Mouse (Mus musculus) MEL (cell line): ENCODE results near the gene Srrm2.

ENCODE experiments used
- CHD1 ChIP-seq: IDR thresholded peaks from 2 replicates; pipeline ENCODE4 v1.6.1; 2012; ENCODE audit warnings: low read depth, mild to moderate bottlenecking, inconsistent platforms, low read length, improper control_type of control experiment
- CTCF ChIP-seq, 3 experiments: IDR thresholded peaks in 2 of 3; conservative IDR thresholded peaks in 1 of 3; 2 replicates each; pipeline ENCODE4 v1.5.1; 2011 to 2012; ENCODE audit warnings: low read length in 3 of 3, low read depth in 2 of 3, mild to moderate bottlenecking in 2 of 3, improper control_type of control experiment in 1 of 3, inconsistent platforms in 1 of 3, mixed read lengths in 1 of 3, moderate library complexity in 1 of 3; ENCODE audit not compliant: control insufficient read depth in 1 of 3, insufficient read depth in 1 of 3, poor library complexity in 1 of 3, severe bottlenecking in 1 of 3
- ELF1 ChIP-seq: IDR thresholded peaks from 2 replicates; pipeline ENCODE4 v1.6.1; 2014; ENCODE audit warnings: low read depth, mild to moderate bottlenecking, inconsistent platforms, low read length, improper control_type of control experiment, moderate library complexity
- ETS1 ChIP-seq: IDR thresholded peaks from 2 replicates; pipeline ENCODE4 v1.6.1; 2012; ENCODE audit warnings: low read depth, mild to moderate bottlenecking, inconsistent platforms, low read length, improper control_type of control experiment, moderate library complexity
- GABPA ChIP-seq: IDR thresholded peaks from 2 replicates; pipeline ENCODE4 v1.6.1; 2012; ENCODE audit warnings: low read depth, mild to moderate bottlenecking, inconsistent platforms, low read length, improper control_type of control experiment, moderate library complexity
- HCFC1 ChIP-seq: IDR thresholded peaks from 2 replicates; pipeline ENCODE4 v1.6.1; 2012; ENCODE audit warnings: low read depth, mild to moderate bottlenecking, inconsistent platforms, low read length, improper control_type of control experiment, moderate library complexity
- MAX ChIP-seq: IDR thresholded peaks from 2 replicates; pipeline ENCODE4 v1.6.1; 2011; ENCODE audit warnings: low read length, improper control_type of control experiment
- NELFE ChIP-seq: IDR thresholded peaks from 2 replicates; pipeline ENCODE4 v1.6.1; 2011; ENCODE audit warnings: low read depth, low read length, improper control_type of control experiment
- NRF1 ChIP-seq: IDR thresholded peaks from 2 replicates; pipeline ENCODE4 v1.6.1; 2014; ENCODE audit warnings: low read depth, mild to moderate bottlenecking, inconsistent platforms, low read length, improper control_type of control experiment, moderate library complexity; ENCODE audit not compliant: poor library complexity, insufficient read depth, severe bottlenecking
- POLR2A ChIP-seq, 2 experiments: IDR thresholded peaks; 2 replicates each; pipeline ENCODE4 v1.6.1; 2011 to 2012; ENCODE audit warnings: low read length in 2 of 2, mild to moderate bottlenecking in 2 of 2, control low read depth in 1 of 2, improper control_type of control experiment in 1 of 2, low read depth in 1 of 2, moderate library complexity in 1 of 2; ENCODE audit not compliant: control insufficient read depth in 1 of 2, insufficient read depth in 1 of 2, poor library complexity in 1 of 2
- POLR2AphosphoS2 ChIP-seq: IDR thresholded peaks from 2 replicates; pipeline ENCODE4 v1.6.1; 2011; ENCODE audit warnings: low read length, improper control_type of control experiment
- RCOR1 ChIP-seq: IDR thresholded peaks from 2 replicates; pipeline ENCODE4 v1.6.1; 2012; ENCODE audit warnings: low read depth, mild to moderate bottlenecking, inconsistent platforms, low read length, improper control_type of control experiment
- SIN3A ChIP-seq: IDR thresholded peaks from 2 replicates; pipeline ENCODE4 v1.6.1; 2012; ENCODE audit warnings: low read length, improper control_type of control experiment, inconsistent platforms
- ZC3H11A ChIP-seq: IDR thresholded peaks from 2 replicates; pipeline ENCODE4 v1.6.1; 2012; ENCODE audit warnings: low read depth, mild to moderate bottlenecking, inconsistent platforms, low read length, improper control_type of control experiment

- TF ChIP-seq CTCF (IDR thresholded peaks at IDR 0.05 in 2 of 3, conservative IDR thresholded peaks at IDR 0.05 in 1 of 3; ENCODE audit: control insufficient read depth in 1 of 3, insufficient read depth in 1 of 3, low read depth in 2 of 3, low read length in 3 of 3, poor library complexity in 1 of 3, severe bottlenecking in 1 of 3) (no peak), GABPA (no peak), CHD1 (no peak), ZC3H11A (no peak), ETS1 (no peak), POLR2AphosphoS2 (no peak), ELF1 (no peak), RCOR1 (no peak), MAX (no peak), NELFE (no peak), NRF1 (no peak), POLR2A (IDR thresholded peaks at IDR 0.05; ENCODE audit: control insufficient read depth in 1 of 2, insufficient read depth in 1 of 2, low read depth in 1 of 2, low read length in 2 of 2, poor library complexity in 1 of 2) (no peak), HCFC1 (no peak), SIN3A (no peak)
Observed at GRCm38 (mm10) chr17:23748026-23748425, 42.3 kb upstream of the Srrm2 start.
